Mouse (Mus musculus): ENCODE data around the gene Cnpy2. TPM values are rescaled to one million over a fixed set of nuclear protein-coding genes. Genes with fewer than 3 reads are reported as not detected.
"Not testable (repeated sequence)": the region's sequence is repeated elsewhere in the genome, so short reads cannot be mapped to it uniquely, and the experiment has no call there.

Cnpy2 gene
- polyA plus RNA-seq, 2 experiments from 2014 or later = 116 to 120 TPM

DNA sequence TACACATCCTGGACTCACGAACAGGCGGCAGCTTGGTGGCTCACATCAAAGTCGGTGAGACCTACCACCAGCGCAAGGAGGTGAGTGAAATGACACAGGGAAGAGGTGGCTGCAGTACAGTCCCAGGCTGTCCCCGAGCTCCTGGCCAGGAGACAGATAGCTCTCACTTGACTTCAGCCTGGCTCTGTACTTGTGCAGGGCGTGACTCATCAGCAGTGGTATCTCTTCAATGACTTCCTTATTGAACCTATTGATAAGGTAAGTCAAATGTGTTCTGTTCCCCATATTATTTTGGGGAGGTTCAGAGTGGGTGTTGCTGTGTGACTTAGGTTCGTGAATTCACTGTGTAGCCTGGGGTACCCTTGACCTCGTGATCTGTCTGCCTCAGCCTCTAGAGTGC lies 6.7 kb upstream of the Cnpy2 start:
- ATAC-seq = no peak

DNA sequence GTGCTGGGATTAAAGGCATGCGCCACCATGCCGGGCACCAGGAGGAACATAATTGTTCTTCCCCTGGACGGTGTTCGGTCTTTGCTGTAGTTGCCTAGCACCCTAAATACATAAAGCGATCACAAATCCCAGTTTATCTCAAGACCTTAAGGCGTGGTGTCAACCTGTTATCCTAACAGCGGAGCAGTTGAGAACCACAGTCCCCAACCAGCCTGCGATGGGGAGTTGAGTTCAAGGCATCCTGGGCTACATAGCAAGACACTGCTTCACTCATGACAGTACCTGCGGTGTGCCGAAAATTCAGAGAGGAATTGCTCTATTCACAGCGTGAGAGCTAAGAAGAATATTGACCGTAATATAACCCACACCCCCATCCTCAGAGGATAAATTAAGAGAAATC lies 618 bp upstream of the Cnpy2 start:
- ATAC-seq = no peak

DNA sequence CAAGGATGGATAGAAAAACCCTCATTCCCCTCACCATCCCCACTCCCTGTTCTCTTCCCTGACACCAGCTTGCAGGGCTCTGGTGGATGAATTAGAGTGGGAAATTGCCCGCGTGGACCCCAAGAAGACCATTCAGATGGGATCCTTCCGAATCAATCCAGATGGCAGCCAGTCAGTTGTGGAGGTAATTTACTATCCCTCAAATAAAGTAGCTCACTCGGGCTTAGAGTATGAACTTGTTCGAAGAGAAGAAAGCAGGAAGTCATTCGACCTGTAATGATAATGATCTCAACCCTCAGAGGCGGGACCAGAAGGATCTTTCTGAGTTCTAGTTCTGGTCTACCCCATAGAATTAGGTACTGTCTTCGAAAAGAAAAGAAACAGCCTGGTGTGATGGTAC lies 1.3 kb downstream of the Cnpy2 start:
- peak; percentile 68 for ATAC-seq

DNA sequence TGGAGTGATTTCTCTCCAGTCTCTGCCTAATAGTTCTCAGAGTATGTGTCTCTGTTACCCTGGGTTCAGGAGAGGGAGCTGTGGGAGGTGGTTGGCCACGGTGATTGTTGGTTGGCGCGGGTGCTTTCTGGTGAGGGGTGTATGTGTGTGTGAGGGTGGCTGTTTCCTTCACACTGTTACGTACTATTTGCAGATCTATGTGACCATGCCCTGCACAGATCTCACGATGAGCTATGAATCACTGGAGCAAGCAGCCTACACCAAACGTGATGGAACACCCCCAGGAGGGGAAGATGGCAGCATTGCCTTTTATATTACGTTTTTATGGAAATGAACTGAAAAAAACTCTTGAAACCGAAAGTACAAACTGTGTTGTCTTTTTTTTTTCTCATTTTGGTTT lies 4.6 kb downstream of the Cnpy2 start:
- ATAC-seq = no peak

DNA sequence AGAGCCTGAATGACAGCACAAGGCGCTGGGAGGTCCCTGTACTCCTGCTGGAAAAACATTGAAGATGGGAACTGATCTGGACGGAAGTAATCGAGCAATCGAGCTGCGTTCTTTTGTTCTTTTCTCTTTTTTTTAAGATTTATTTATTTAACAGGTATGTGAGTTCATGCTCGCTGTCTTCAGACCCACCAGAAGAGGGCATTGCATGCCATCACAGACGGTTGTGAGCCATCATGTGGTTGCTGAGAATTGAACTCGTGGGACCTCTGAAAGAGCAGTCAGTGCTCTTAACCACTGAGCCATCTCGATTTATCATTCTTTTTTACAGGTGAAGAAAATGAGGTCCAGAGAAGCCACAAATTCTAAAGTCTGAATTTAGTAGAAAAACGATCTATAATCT lies 5.4 kb downstream of the Cnpy2 start:
- ATAC-seq = no peak

DNA sequence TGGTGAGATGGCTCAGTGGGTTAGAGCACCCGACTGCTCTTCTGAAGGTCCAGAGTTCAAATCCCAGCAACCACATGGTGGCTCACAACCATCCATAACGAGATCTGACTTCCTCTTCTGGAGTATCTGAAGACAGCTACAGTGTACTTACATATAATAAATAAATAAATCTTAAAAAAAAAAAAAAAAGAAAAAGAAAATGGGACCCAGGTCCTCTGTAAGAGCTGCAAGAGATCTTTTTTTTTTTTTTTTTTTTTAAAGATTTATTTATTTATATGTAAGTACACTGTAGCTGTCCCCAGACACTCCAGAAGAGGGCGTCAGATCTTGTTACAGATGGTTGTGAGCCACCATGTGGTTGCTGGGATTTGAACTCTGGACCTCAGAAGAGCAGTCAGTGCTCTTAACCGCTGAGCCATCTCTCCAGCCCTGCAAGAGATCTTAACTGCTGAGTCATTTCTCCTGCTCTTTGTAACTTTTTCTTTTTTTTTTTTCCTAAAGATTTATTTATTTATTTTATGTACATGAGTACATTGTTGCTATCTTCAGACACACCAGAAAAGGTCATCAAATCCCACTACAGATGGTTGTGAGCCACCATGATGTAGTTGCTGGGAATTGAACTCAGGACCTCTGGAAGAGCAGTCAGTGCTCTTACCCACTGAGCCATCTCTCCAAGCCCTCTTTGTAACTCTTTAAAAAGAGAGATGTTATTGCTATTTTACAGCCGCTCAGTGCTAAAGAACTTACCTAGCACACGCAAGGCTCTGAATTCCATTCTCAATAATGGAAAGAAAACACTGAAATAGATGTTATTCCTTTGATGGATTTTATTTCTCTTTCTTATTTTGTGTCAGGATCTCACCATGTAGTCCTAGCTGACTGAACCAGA lies 10.3 kb downstream of the Cnpy2 start:
- not testable (repeated sequence) for ATAC-seq

DNA sequence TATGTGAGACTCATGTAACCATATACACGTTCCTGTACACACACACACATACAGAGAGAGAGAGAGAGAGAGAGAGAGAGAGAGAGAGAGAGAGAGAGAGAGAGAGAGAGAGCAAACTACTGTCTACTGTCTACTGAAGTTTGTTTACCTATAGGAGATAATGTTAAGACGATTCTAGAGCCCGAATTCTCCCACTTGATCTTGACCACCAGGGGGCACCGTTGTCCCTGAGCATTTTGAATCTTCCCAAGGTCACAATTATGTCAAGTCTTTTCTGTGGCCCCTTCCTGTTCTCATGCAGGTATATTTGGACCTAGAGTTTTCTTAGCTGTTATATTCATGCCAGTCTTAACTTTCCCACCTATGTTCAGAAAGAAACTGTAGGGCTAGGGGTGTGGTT lies 13.3 kb downstream of the Cnpy2 start:
- ATAC-seq = peak; percentile 29

DNA sequence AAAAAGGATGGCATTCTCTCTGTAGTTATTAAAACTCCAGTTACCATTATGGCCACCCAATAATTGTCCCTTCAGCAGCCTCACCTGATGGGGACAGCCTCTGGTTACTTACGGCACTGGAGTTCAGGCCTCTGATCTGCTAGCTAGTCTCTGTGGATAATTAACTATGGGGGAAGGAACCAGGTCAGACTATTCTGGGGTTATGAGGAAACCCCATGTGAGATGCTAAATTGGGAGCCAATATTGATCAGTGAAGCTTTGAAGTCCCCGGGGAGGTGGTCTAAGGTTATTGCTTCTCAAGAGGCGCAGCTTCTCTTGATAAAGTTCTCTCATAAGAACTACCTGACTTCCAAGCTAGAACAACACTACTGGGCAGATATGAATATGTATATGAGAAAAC lies 13.9 kb downstream of the Cnpy2 start:
- ATAC-seq = no peak

DNA sequence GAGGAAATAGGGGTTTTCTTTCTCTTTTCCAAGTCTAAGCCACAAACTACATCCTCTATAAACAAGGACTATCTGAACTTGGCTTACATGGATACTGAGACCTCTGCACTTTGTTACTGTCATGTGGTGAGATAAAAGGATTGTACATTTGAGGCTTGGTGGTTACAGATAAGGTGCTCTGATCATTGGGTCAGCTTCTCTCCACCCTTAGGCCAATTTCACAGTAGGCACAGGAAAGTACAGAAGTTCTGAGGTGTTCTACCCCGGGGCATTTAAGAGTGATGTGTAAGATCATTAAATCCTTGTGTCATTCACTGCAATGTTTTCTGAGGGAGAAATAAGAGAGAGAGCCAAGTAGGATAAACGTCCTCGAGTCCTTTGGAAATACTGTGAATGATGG lies 14.3 kb downstream of the Cnpy2 start:
- ATAC-seq = no peak

DNA sequence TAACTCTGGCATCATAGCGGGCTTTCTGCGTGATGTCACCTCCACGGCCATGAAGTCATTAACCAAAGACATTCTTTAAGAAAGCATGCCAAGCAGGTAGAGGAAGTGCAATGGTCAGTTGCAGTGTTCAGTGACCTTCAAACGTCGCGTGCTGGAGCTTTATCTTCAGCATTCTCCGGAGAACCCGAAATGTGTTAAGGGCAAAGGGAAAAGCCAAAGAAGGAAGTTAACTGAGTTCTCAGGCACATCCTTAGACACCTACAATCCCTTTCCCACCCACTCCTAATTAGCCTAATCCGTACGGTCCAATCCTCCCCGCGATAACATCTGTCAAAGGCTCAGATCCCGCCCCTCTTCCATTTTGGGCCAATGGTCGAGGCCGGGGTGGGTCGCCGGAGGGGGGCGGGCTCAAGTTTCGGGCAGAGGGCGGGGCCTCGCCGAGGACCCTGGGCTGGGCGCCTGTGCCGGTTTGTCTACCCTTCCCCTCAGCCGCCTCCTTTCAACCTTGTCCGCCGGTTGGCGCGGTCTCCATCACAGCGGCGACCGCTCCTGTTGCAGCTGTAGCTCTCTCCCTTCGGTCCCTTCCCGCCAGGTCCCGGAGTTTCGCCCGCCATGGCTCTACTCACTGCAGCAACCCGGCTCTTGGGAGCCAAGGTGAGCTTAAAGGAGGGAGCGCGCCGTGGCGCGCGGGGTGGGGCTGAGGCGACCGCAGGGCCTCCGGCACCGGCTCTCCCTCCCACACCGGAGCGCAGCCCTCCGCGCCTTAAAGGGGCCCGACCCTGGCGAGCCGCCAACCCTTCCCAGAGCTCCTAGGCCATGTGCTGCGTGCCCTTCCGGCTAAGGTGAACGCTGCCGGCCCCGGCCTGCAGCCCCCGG lies 15.3 kb downstream of the Cnpy2 start, which contains the start of gene Cs:
TSS of gene Cs (plus strand) at position 429 of the 876 bp plus-strand sequence.
- ATAC-seq = peak; percentile 94

DNA sequence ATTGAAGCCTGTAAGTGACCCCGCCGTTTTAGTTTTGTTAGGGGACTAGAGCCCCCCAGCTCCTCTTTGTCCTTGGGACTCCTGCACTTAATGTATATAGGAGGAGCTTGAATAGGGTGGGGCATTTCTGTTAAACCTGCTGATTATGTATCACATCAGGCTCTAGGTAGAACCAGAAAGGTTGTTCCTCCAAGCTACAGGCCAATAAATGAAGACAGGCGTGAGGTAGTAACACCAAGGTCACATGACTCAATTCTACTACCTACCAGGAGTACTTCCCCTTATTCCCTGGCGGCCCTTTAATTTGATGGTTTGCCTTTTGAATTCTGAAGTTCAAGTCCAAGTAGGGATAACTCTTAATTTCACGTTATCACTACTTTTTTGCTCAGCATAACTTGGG lies 16.2 kb downstream of the Cnpy2 start:
- ATAC-seq = no peak

DNA sequence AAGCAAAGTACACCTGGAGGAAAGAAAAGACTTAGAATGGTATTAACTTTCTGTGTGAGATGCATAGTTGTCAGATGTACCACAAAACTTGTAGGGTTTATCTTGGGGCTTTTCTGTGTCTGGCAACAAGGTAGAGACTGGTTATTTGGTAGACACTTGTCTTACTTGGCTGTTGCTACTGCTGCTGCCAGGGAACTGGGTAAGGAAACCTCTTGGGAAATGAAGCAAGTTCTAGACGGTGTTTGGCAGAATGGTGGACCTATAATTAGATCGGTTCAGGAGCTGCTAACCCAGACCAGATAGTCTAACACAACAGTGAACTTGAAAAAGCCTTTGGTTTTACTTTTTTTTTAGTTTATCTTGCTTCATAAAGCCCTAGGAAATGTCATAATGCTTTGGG lies 16.7 kb downstream of the Cnpy2 start:
- no peak for ATAC-seq

DNA sequence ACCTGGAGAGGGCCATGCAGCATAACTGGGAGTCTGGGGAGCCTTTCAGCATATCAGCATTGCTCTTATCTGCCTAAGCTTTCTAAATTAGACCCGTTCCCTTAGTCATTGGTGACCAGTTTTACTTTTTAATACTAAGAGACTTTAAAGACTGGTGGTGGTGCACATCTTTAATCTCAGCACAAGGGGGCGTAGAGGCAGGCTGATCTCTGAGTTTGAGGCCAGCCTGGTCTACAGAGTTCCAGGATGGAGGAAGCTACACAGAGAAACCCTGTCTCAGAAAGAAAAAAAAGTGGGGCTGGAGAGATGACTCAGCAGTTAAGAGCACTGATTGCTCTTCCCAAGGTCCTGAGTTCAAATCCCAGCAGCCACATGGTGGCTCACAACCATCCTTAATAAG lies 18.0 kb downstream of the Cnpy2 start:
- no peak for ATAC-seq

DNA sequence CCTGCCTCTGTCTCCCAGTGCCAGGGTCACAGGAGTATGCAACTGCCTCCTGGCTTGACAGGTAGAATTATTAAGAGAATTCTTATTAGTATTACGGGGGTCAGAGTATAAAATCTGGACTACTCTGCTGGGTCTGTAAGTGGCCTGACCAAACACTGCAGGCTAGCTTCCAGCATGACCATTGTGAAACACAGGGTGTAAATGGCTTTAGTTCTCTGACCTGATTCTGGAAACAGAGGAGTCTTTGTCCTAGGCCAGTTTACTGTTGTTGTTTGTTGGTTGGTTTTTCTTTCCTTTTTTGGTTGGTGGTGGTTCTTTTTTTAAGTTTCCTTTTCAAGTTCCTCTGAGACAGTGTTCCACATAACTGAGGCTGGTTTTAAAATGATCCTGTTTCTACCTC lies 21.2 kb downstream of the Cnpy2 start:
- no peak for ATAC-seq

DNA sequence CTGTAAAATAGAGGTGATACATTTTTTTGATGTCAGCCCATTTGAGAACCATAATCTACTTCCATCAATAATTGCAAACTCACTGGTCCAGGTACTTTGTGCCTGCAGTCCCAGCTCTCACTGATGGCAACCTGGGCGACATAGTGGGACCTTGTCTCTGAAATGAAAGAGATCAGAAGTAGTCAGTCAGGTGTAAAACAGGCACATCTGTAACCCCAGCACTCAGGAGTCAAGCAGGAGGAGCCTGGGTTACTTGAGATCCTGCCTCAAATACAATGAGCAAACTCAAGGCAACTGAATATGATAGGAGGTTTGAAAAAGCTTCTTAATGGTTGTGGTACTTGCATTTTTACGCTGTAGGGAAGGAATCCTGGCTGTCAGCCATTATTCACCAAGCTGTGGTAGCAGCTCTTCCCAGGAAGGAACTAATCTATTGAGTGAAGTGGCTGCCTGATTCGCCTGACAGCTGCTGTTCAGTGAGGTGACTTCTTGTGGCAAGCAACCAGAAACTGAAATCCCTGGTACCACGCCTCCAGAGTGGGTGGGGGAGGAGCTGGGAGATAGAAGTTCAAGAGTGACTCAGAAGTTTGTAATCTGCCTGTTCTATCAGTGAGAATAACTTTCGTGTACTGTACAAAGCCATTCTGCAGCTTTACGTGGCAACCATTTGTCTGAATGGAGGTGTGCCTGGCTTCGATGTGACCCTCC lies 22.5 kb downstream of the Cnpy2 start:
- ATAC-seq = peak; percentile 97

DNA sequence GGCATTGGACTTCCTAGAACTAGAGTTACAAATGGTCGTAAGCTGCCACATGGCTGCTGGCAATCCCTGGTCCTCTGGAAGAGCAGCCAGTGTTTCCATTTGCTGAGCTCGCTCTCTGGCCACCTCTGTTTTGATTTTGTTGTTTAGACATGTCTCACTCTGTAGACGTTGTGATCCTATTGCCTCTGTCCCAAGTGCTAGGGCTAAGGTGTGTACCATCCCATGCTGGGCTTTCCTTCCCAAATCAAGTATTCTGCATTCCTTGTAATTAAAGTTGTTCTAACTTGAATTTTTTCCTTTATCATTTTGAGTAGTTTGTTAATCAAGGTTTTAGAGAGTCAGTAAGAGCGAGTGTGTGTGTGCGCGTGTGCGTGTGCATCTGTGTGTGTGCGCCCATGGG lies 25.3 kb downstream of the Cnpy2 start:
- no peak for ATAC-seq

DNA sequence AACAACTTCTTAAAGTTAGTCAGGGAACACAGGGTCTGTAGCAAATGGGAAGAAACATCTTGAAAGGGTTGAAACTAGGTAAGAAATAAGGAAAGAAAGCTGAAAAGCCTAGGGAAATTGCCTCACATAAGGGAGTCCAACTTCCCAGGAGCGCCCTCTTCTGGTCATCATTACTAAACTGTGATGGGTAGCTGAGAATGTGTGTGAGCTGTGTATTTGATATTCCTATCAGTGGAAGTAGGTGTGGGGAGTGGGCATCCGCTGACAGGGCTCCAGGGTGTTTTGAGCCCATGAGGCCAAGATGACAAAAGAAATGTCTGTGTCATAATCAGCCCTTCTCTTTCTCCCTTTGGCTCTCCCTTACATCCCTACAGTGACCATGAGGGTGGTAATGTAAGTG lies 36.5 kb downstream of the Cnpy2 start:
- no peak for ATAC-seq

DNA sequence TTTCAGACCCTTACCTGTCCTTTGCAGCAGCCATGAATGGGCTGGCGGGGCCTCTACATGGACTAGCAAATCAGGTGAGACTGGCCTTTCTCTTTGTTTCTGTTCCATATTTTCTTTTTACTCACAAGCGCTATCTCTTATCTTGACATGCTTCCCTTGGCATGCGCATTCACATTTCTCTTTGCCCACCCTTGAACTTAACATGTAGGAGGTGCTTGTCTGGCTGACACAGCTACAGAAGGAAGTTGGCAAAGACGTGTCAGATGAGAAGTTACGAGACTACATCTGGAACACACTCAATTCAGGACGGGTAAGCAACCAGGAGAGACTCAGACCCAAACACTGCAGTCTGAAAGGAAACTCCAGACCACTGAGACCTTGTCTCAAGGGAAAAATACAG lies 37.0 kb downstream of the Cnpy2 start:
- ATAC-seq = no peak

DNA sequence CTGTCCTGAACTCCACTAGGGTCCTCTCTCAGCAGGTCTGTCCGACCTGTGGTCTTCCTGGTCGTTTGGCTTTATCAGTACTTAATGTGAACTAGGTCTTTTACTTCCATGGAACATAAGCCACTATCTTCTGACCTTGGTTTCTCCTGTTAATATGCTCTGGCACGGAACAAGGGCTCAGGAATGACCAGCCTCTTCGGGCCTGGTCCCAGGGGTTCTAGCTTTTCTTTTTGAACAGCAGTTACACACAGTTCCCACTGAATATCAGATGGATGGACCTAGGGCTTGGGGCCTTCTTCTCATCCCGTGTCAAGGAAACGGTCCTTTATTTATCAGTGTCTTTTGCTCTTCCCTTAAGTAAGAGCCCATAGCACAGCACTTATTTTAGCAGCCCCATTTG lies 39.6 kb downstream of the Cnpy2 start:
- no peak for ATAC-seq

DNA sequence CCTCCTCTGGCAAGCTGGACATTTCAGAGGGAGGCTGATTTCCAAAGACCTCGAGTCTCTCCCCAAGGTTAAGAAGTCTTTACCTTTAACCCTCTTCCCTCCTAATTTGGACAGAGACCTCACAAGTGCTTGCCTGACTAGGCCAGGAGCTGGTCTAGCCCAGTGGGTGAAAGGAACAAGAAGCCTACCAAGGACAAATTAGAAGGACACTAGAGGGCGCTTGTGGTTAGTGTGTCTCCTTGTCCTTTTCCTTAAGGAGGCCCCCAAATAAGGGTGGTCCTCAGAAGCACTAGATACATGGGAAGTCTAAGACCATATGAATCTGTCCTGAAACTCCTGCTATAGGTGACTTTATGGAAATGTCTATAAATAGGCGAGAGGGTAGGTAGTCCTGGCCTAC lies 40.3 kb downstream of the Cnpy2 start:
- no peak for ATAC-seq

DNA sequence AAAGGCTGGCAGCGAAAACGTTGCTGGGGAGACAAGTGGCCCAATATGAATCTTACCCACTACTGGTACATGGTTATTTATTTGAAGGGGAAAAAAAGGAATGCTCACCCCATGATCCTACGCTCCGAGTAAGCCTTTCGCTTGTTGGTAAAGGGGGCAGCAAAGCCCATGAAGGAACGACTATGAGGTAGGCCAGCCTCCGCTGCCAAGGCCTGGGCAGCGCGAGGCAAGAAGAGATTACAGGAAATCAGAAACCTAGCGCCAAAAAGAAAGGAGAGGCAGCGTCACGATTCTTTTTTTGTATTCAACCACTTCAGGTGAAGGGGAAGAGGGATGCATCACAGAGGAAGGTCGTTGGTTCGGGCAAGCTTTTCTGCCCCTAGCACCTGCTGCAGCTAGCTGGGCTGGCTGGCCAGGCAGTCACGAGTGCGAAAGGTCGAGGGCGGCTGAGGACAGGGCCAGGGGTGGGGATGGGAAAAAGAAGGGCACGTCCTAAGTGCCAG lies 45.7 kb downstream of the Cnpy2 start:
- no peak for ATAC-seq

DNA sequence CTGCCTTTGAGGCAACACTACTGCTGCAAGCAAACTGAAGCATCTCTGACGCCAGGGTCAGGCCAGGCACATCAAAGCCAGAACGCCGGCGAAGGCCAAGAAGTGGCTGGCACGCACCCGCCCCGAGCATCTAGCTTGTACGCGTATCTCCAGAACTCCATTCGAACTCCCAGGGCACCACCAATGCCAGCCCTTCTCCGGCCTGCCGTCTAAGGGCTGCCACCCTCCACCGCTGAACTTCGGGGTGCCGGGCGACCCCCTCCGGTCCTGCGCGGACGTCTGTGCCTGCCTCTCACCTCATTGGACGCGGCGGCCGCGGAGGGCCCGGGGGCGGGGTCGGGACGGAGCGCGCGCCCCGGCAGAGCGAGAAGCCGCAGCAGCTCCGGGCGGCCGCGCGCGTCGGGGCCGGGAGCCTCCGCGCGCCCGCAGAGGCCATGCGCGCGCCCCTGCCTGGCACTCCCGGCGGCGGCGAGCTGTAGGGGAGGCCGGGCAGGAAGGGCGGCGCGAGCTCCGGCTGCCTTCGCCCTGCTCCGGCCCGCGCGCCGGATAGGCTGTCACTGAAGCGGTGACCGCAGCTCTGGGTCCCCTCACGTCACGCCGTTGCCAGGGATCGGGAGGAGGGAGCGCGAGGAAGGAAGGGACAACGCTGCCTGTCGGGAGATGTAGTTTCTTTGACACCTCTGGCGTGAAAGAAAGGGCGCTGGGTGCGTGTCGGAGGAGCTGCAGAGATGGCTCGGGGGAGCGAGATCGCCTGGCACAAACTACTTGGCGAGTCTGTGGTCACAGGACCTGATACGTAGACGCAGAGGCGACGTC lies 46.4 kb downstream of the Cnpy2 start, which contains the start of gene Coq10a:
TSS of gene Coq10a (minus strand) at position 596 of the 816 bp plus-strand sequence.
- peak; percentile 85 for ATAC-seq

Data from CD4-positive, CD25-positive, alpha-beta regulatory T cell, adult 4 months (primary cell).